Mouse (Mus musculus) embryonic facial prominence, embryonic 13.5 days (tissue): ENCODE measurements at regions not wholly inside any gene's neighbourhood (a gene's known extent, or its start where the extent isn't known, plus 50 kb on each side); places are given as distances from the start of the nearest gene placed in this dataset.

Experiments used
- ATAC-seq: fragments of 200-750 bp; cut with Nextera tagmentation; 2 replicates; pipeline ENCODE4 v1.8.0; 2017; ENCODE audit warnings: low read depth; ENCODE audit not compliant: insufficient number of reproducible peaks, insufficient read depth, low FRiP score, low TSS enrichment
- H3K27ac ChIP-seq: fragments of 300-500 bp; sonication (generic); 2 replicates; pipeline ENCODE4 v1.5.1; 2015; ENCODE audit warnings: moderate library complexity, mild to moderate bottlenecking, inconsistent platforms
- H3K27me3 ChIP-seq: fragments of 300-500 bp; sonication (generic); 2 replicates; pipeline ENCODE4 v1.6.1; 2015; ENCODE audit warnings: mild to moderate bottlenecking, inconsistent platforms
- H3K36me3 ChIP-seq: fragments of 300-500 bp; sonication (generic); 2 replicates; pipeline ENCODE4 v1.6.1; 2015; ENCODE audit warnings: mild to moderate bottlenecking, inconsistent platforms
- H3K4me1 ChIP-seq: fragments of 300-500 bp; sonication (generic); 2 replicates; pipeline ENCODE4 v1.6.1; 2015; ENCODE audit warnings: inconsistent platforms
- H3K4me2 ChIP-seq: fragments of 300-500 bp; sonication (generic); 2 replicates; pipeline ENCODE4 v1.6.1; 2015; ENCODE audit warnings: moderate library complexity, mild to moderate bottlenecking, inconsistent platforms
- H3K4me3 ChIP-seq: fragments of 300-500 bp; sonication (generic); 2 replicates; pipeline ENCODE4 v1.5.1; 2015; ENCODE audit warnings: mild to moderate bottlenecking, inconsistent platforms
- H3K9ac ChIP-seq: fragments of 300-500 bp; sonication (generic); 2 replicates; pipeline ENCODE4 v1.6.1; 2015; ENCODE audit warnings: mild to moderate bottlenecking, inconsistent platforms
- H3K9me3 ChIP-seq: fragments of 300-500 bp; sonication (generic); 2 replicates; pipeline ENCODE4 v1.6.1; 2016; ENCODE audit warnings: inconsistent platforms
- WGBS: fragments of 180-500 bp; shearing (Covaris S2); methylation state at CpG from one replicate; pipeline ENCODE4 v1.1.7; 2015; ENCODE audit warnings: mixed read lengths; 5-methylcytosine and 5-hydroxymethylcytosine counted together

- ATAC-seq, result no peak
- peaks cover 9% of the 10 kb centered on the region for H3K4me1 ChIP-seq
- no peaks in the 10 kb centered on the region for H3K27me3 ChIP-seq
- H3K27ac ChIP-seq, result 0 out of 2 replicates have a peak overlapping the region, but pooled peaks have one; percentile 45
- H3K4me2 ChIP-seq, result no peak overlapping the region
- WGBS, result 22% methylated on average over 8 of the region's 8 CpGs
- H3K36me3 ChIP-seq, result no peaks in the 10 kb centered on the region
- H3K9ac ChIP-seq, result no peak overlapping the region
- no peak overlapping the region for H3K4me3 ChIP-seq
- no peaks in the 10 kb centered on the region for H3K9me3 ChIP-seq
Observed at GRCm38 (mm10) chr1:77265677-77266076, 249.2 kb downstream of the Epha4 start.

- 89% methylated on average over 4 of the region's 4 CpGs for WGBS
Observed at GRCm38 (mm10) chr1:77267311-77268003, 247.4 kb downstream of the Epha4 start.

GRCm38 (mm10) chr1:77275297-77275696 lies 239.6 kb downstream of the Epha4 start:
- no peak for ATAC-seq
- WGBS, result 66% methylated on average over 9 of the region's 9 CpGs

More at GRCm38 (mm10) chr1:77267311-77268003, 247.4 kb downstream of the Epha4 start:
- Histone ChIP-seq H3K4me2 (no peak overlapping the region), H3K27me3 (no peaks in the 10 kb centered on the region), H3K27ac (no peak overlapping the region), H3K4me3 (no peak overlapping the region), H3K36me3 (no peaks in the 10 kb centered on the region), H3K9me3 (no peaks in the 10 kb centered on the region), H3K9ac (no peak overlapping the region), H3K4me1 (peaks cover 9% of the 10 kb centered on the region)
- ATAC-seq, result no peak

GRCm38 (mm10) chr1:77279566-77279965 lies 235.3 kb downstream of the Epha4 start:
- no peak overlapping the region for H3K9ac ChIP-seq
- H3K4me3 ChIP-seq, result no peak overlapping the region
- H3K27me3 ChIP-seq, result no peaks in the 10 kb centered on the region
- H3K4me1 ChIP-seq, result peaks cover 6% of the 10 kb centered on the region
- H3K4me2 ChIP-seq, result no peak overlapping the region
- H3K9me3 ChIP-seq, result no peaks in the 10 kb centered on the region
- WGBS, result 39% methylated on average over 7 of the region's 7 CpGs
- H3K27ac ChIP-seq, result no peak overlapping the region
- no peak for ATAC-seq
- no peaks in the 10 kb centered on the region for H3K36me3 ChIP-seq

More at GRCm38 (mm10) chr1:77275297-77275696, 239.6 kb downstream of the Epha4 start:
- no peak overlapping the region for H3K4me3 ChIP-seq
- H3K9me3 ChIP-seq, result no peaks in the 10 kb centered on the region
- H3K27me3 ChIP-seq, result no peaks in the 10 kb centered on the region
- no peak overlapping the region for H3K27ac ChIP-seq
- no peak overlapping the region for H3K9ac ChIP-seq
- H3K4me2 ChIP-seq, result no peak overlapping the region
- H3K36me3 ChIP-seq, result no peaks in the 10 kb centered on the region
- H3K4me1 ChIP-seq, result peaks cover 6% of the 10 kb centered on the region

- no peaks in the 10 kb centered on the region for H3K36me3 ChIP-seq
- H3K4me3 ChIP-seq, result no peak overlapping the region
- H3K9me3 ChIP-seq, result no peaks in the 10 kb centered on the region
- ATAC-seq, result no peak
- H3K4me1 ChIP-seq, result peaks cover 6% of the 10 kb centered on the region
- H3K27ac ChIP-seq, result no peak overlapping the region
- H3K4me2 ChIP-seq, result no peak overlapping the region
- 88% methylated on average over 11 of the region's 11 CpGs for WGBS
- no peak overlapping the region for H3K9ac ChIP-seq
- no peaks in the 10 kb centered on the region for H3K27me3 ChIP-seq
Observed at GRCm38 (mm10) chr1:77280373-77281038, 234.4 kb downstream of the Epha4 start.

- Histone ChIP-seq H3K4me2 (no peak overlapping the region), H3K36me3 (no peaks in the 10 kb centered on the region), H3K27me3 (no peaks in the 10 kb centered on the region), H3K9ac (no peak overlapping the region), H3K27ac (no peak overlapping the region), H3K4me1 (peaks cover 6% of the 10 kb centered on the region), H3K4me3 (no peak overlapping the region), H3K9me3 (no peaks in the 10 kb centered on the region)
- no peak for ATAC-seq
- 87% methylated on average over 4 of the region's 4 CpGs for WGBS
Observed at GRCm38 (mm10) chr1:77281741-77282140, 233.1 kb downstream of the Epha4 start.

GRCm38 (mm10) chr1:77298713-77299132 lies 216.2 kb downstream of the Epha4 start:
- Histone ChIP-seq H3K9ac (no peak overlapping the region), H3K4me1 (no peaks in the 10 kb centered on the region), H3K4me2 (no peak overlapping the region), H3K9me3 (no peaks in the 10 kb centered on the region), H3K27me3 (no peaks in the 10 kb centered on the region), H3K4me3 (no peak overlapping the region), H3K27ac (no peak overlapping the region), H3K36me3 (no peaks in the 10 kb centered on the region)
- 85% methylated on average over 4 of the region's 4 CpGs for WGBS
- ATAC-seq, result no peak

GRCm38 (mm10) chr1:77300806-77301205 lies 214.1 kb downstream of the Epha4 start:
- H3K4me3 ChIP-seq, result no peak overlapping the region
- H3K9ac ChIP-seq, result no peak overlapping the region
- H3K4me1 ChIP-seq, result no peaks in the 10 kb centered on the region
- H3K36me3 ChIP-seq, result no peaks in the 10 kb centered on the region
- no peak overlapping the region for H3K4me2 ChIP-seq
- H3K27me3 ChIP-seq, result no peaks in the 10 kb centered on the region
- no peak overlapping the region for H3K27ac ChIP-seq
- H3K9me3 ChIP-seq, result no peaks in the 10 kb centered on the region
- WGBS, result 74% methylated on average over 2 of the region's 2 CpGs
- no peak for ATAC-seq

GRCm38 (mm10) chr1:77304770-77305169 lies 210.1 kb downstream of the Epha4 start:
- ATAC-seq, result no peak
- 86% methylated on average over 2 of the region's 2 CpGs for WGBS

GRCm38 (mm10) chr1:77307745-77308144 lies 207.1 kb downstream of the Epha4 start:
- Histone ChIP-seq H3K9me3 (no peaks in the 10 kb centered on the region), H3K9ac (no peak overlapping the region), H3K27me3 (no peaks in the 10 kb centered on the region), H3K36me3 (no peaks in the 10 kb centered on the region), H3K4me1 (peaks cover 8% of the 10 kb centered on the region; the same call in 1 of the 2 replicates), H3K4me3 (no peak overlapping the region), H3K27ac (no peak overlapping the region), H3K4me2 (no peak overlapping the region)
- ATAC-seq, result no peak
- 47% methylated on average over 4 of the region's 4 CpGs for WGBS

More at GRCm38 (mm10) chr1:77304770-77305169, 210.1 kb downstream of the Epha4 start:
- Histone ChIP-seq H3K4me3 (no peak overlapping the region), H3K9me3 (no peaks in the 10 kb centered on the region), H3K4me2 (no peak overlapping the region), H3K4me1 (peaks cover 8% of the 10 kb centered on the region; the same call in 1 of the 2 replicates), H3K27ac (no peak overlapping the region), H3K9ac (no peak overlapping the region), H3K27me3 (no peaks in the 10 kb centered on the region), H3K36me3 (no peaks in the 10 kb centered on the region)

GRCm38 (mm10) chr1:77313119-77313518 lies 201.8 kb downstream of the Epha4 start:
- ATAC-seq, result no peak
- Histone ChIP-seq H3K4me1 (peaks cover 4% of the 10 kb centered on the region; the same call in 1 of the 2 replicates), H3K27me3 (0 out of 2 replicates have a peak, but pooled peaks cover 5% of the 10 kb centered on the region), H3K27ac (no peak overlapping the region), H3K9me3 (no peaks in the 10 kb centered on the region), H3K36me3 (no peaks in the 10 kb centered on the region), H3K4me2 (no peak overlapping the region), H3K4me3 (no peak overlapping the region), H3K9ac (no peak overlapping the region)
- 45% methylated on average over 3 of the region's 3 CpGs for WGBS

GRCm38 (mm10) chr1:77315347-77315746 lies 199.5 kb downstream of the Epha4 start:
- H3K27ac ChIP-seq, result no peak overlapping the region
- peaks cover 4% of the 10 kb centered on the region; the same call in 1 of the 2 replicates for H3K4me1 ChIP-seq
- no peaks in the 10 kb centered on the region for H3K36me3 ChIP-seq
- no peak overlapping the region for H3K4me2 ChIP-seq
- 63% methylated on average over 3 of the region's 3 CpGs for WGBS
- no peaks in the 10 kb centered on the region for H3K9me3 ChIP-seq
- no peak for ATAC-seq
- H3K4me3 ChIP-seq, result no peak overlapping the region
- H3K27me3 ChIP-seq, result 0 out of 2 replicates have a peak, but pooled peaks cover 5% of the 10 kb centered on the region
- no peak overlapping the region for H3K9ac ChIP-seq
